Mouse (Mus musculus) spleen, adult 18-20 months (tissue): ENCODE results near the gene Lrp8.

Experiments used
- DNase-seq, 2 experiments: peaks; one replicate each; pipeline ENCODE4 v3.0.0; 2022; ENCODE audit warnings: mixed read lengths in 2 of 2

The Lrp8 gene

GRCm38 (mm10) chr4:107923145-107923802, 121.2 kb downstream of the Lrp8 start, which contains the start of gene Cpt2:
Gene Cpt2 (minus strand): TSS chr4:107923610.
- DNase-seq, result peak; percentile 90 to 95

GRCm38 (mm10) chr4:107923803-107924194, 121.7 kb downstream of the Lrp8 start:
- no peak for DNase-seq
